Mouse (Mus musculus) hindbrain, embryonic 10.5 days (tissue): Measurements from ENCODE around the gene Rgs16. TPM values are rescaled to one million over a fixed set of nuclear protein-coding genes. Genes with fewer than 3 reads are reported as not detected.

Experiments
- DNase-seq: peaks from one replicate; pipeline ENCODE4 v3.0.0-alpha.2; 2017; ENCODE audit warnings: low spot score
- H3K27ac ChIP-seq: fragments of 300-500 bp; sonication (generic); 2 replicates; pipeline ENCODE4 v1.5.1; 2016; ENCODE audit warnings: mild to moderate bottlenecking, moderate library complexity
- H3K27me3 ChIP-seq: fragments of 300-500 bp; sonication (generic); 2 replicates; pipeline ENCODE4 v1.6.1; 2016; ENCODE audit warnings: mild to moderate bottlenecking; ENCODE audit not compliant: poor library complexity, insufficient read depth, severe bottlenecking
- H3K36me3 ChIP-seq: fragments of 300-500 bp; sonication (generic); 2 replicates; pipeline ENCODE4 v1.6.1; 2016; ENCODE audit warnings: mild to moderate bottlenecking, moderate library complexity
- H3K4me1 ChIP-seq: fragments of 300-500 bp; sonication (generic); replicated peaks from 2 replicates; pipeline ENCODE4 v1.6.1; 2016; ENCODE audit warnings: mild to moderate bottlenecking
- H3K4me3 ChIP-seq: fragments of 300-500 bp; sonication (generic); 2 replicates; pipeline ENCODE4 v1.5.1; 2016; ENCODE audit warnings: mild to moderate bottlenecking, moderate library complexity
- H3K9me3 ChIP-seq: fragments of 300-500 bp; sonication (generic); 2 replicates; pipeline ENCODE4 v1.6.1; 2016; ENCODE audit warnings: mild to moderate bottlenecking, moderate library complexity
- WGBS: fragments of 180-500 bp; shearing (Covaris S2); methylation state at CpG from one replicate; pipeline ENCODE4 v1.1.7; 2016; 5-methylcytosine and 5-hydroxymethylcytosine counted together
- polyA plus RNA-seq: library from polyadenylated mRNA; unstranded; fragments of >200 nt; fragmentation: Nextera tagmentation; extraction: Ambion mirVana; gene quantifications from 2 replicates; pipeline ENCODE4 v1.2.1, GENCODE M21; 2016

Rgs16 gene
- polyA plus RNA-seq: 18.9 and 21.1 TPM in 2 replicates

GRCm38 (mm10) chr1:153740145-153740544 lies at the start of gene Rgs16:
Rgs16 (plus strand) TSS chr1:153740349.
- H3K27ac ChIP-seq: peak within 1 kb of the TSS; percentile 77
- under 1% methylated on average over 28 of the region's 28 CpGs for WGBS
- H3K36me3 ChIP-seq: peaks cover 22% of the 10 kb centered on the region
- H3K4me1 ChIP-seq: peaks cover 83% of the 10 kb centered on the region
- peaks cover 48% of the 10 kb centered on the region for H3K27me3 ChIP-seq
- DNase-seq: peak; percentile 86
- no peaks in the 10 kb centered on the region for H3K9me3 ChIP-seq
- H3K4me3 ChIP-seq: peak within 1 kb of the TSS; percentile 58

GRCm38 (mm10) chr1:153692526-153692925 lies 47.6 kb upstream of the Rgs16 start:
- WGBS: 85% methylated on average over 6 of the region's 6 CpGs
- H3K9me3 ChIP-seq: no peaks in the 10 kb centered on the region

GRCm38 (mm10) chr1:153694372-153695120 lies 45.6 kb upstream of the Rgs16 start:
- no peak overlapping the region for H3K27ac ChIP-seq
- WGBS: 93% methylated on average over 6 of the region's 6 CpGs

More at GRCm38 (mm10) chr1:153692526-153692925, 47.6 kb upstream of the Rgs16 start:
- Histone ChIP-seq H3K27me3 (no peaks in the 10 kb centered on the region), H3K36me3 (peaks cover 4% of the 10 kb centered on the region), H3K4me3 (no peak overlapping the region), H3K27ac (no peak overlapping the region), H3K4me1 (no peaks in the 10 kb centered on the region; the same call in 1 of the 2 replicates)
- no peak for DNase-seq

GRCm38 (mm10) chr1:153695398-153695797 lies 44.8 kb upstream of the Rgs16 start:
- H3K27ac ChIP-seq: no peak overlapping the region
- no peaks in the 10 kb centered on the region for H3K27me3 ChIP-seq
- no peak overlapping the region for H3K4me3 ChIP-seq
- no peak for DNase-seq
- H3K4me1 ChIP-seq: peaks cover 18% of the 10 kb centered on the region
- WGBS: 93% methylated on average over 10 of the region's 10 CpGs
- no peaks in the 10 kb centered on the region for H3K9me3 ChIP-seq
- peaks cover 4% of the 10 kb centered on the region for H3K36me3 ChIP-seq

More at GRCm38 (mm10) chr1:153694372-153695120, 45.6 kb upstream of the Rgs16 start:
- H3K9me3 ChIP-seq: no peaks in the 10 kb centered on the region
- DNase-seq: no peak
- H3K36me3 ChIP-seq: peaks cover 4% of the 10 kb centered on the region
- no peaks in the 10 kb centered on the region for H3K27me3 ChIP-seq
- peaks cover 15% of the 10 kb centered on the region for H3K4me1 ChIP-seq
- H3K4me3 ChIP-seq: no peak overlapping the region

- no peak for DNase-seq
- Histone ChIP-seq H3K27ac (no peak overlapping the region), H3K9me3 (no peaks in the 10 kb centered on the region), H3K27me3 (no peaks in the 10 kb centered on the region), H3K36me3 (peaks cover 4% of the 10 kb centered on the region), H3K4me3 (no peak overlapping the region), H3K4me1 (peaks cover 20% of the 10 kb centered on the region)
- 93% methylated on average over 11 of the region's 11 CpGs for WGBS
Measured at GRCm38 (mm10) chr1:153696093-153696492, 44.1 kb upstream of the Rgs16 start.

- WGBS: 90% methylated on average over 4 of the region's 4 CpGs
- DNase-seq: no peak
- H3K4me3 ChIP-seq: no peak overlapping the region
- H3K4me1 ChIP-seq: peaks cover 20% of the 10 kb centered on the region
- H3K36me3 ChIP-seq: peaks cover 4% of the 10 kb centered on the region
- H3K9me3 ChIP-seq: no peaks in the 10 kb centered on the region
- H3K27me3 ChIP-seq: no peaks in the 10 kb centered on the region
- H3K27ac ChIP-seq: no peak overlapping the region
Measured at GRCm38 (mm10) chr1:153696541-153696940, 43.6 kb upstream of the Rgs16 start.

- 66% methylated on average over 16 of the region's 16 CpGs for WGBS
- Histone ChIP-seq H3K4me1 (peaks cover 30% of the 10 kb centered on the region), H3K36me3 (peaks cover 4% of the 10 kb centered on the region), H3K27me3 (no peaks in the 10 kb centered on the region), H3K4me3 (no peak overlapping the region), H3K27ac (no peak overlapping the region), H3K9me3 (no peaks in the 10 kb centered on the region)
- DNase-seq: no peak
Measured at GRCm38 (mm10) chr1:153697581-153698251, 42.4 kb upstream of the Rgs16 start.

GRCm38 (mm10) chr1:153698311-153699084 lies 41.7 kb upstream of the Rgs16 start:
- DNase-seq: no peak
- Histone ChIP-seq H3K4me1 (peaks cover 38% of the 10 kb centered on the region), H3K27ac (peak overlapping the region; percentile 62), H3K9me3 (no peaks in the 10 kb centered on the region), H3K36me3 (peaks cover 4% of the 10 kb centered on the region; the same call in 1 of the 2 replicates), H3K4me3 (no peak overlapping the region), H3K27me3 (peaks cover 5% of the 10 kb centered on the region)
- WGBS: 61% methylated on average over 7 of the region's 7 CpGs

- Histone ChIP-seq H3K27ac (no peak overlapping the region; the same call in 1 of the 2 replicates), H3K4me1 (peaks cover 58% of the 10 kb centered on the region), H3K9me3 (no peaks in the 10 kb centered on the region), H3K27me3 (peaks cover 6% of the 10 kb centered on the region), H3K4me3 (no peak overlapping the region), H3K36me3 (no peaks in the 10 kb centered on the region)
- DNase-seq: no peak
- WGBS: 85% methylated on average over 11 of the region's 11 CpGs
Measured at GRCm38 (mm10) chr1:153700448-153701063, 39.6 kb upstream of the Rgs16 start.

GRCm38 (mm10) chr1:153701461-153701860 lies 38.7 kb upstream of the Rgs16 start:
- peak overlapping the region; percentile 50; the same call in 1 of the 2 replicates for H3K27ac ChIP-seq
- H3K4me1 ChIP-seq: peaks cover 58% of the 10 kb centered on the region
- no peaks in the 10 kb centered on the region for H3K36me3 ChIP-seq
- H3K9me3 ChIP-seq: no peaks in the 10 kb centered on the region
- H3K27me3 ChIP-seq: peaks cover 6% of the 10 kb centered on the region
- no peak overlapping the region for H3K4me3 ChIP-seq
- DNase-seq: no peak
- WGBS: 90% methylated on average over 1 of the region's 1 CpGs

- WGBS: 79% methylated on average over 8 of the region's 8 CpGs
- peaks cover 6% of the 10 kb centered on the region for H3K27me3 ChIP-seq
- no peak overlapping the region for H3K4me3 ChIP-seq
- no peaks in the 10 kb centered on the region for H3K36me3 ChIP-seq
- no peaks in the 10 kb centered on the region for H3K9me3 ChIP-seq
- H3K4me1 ChIP-seq: peaks cover 58% of the 10 kb centered on the region
- H3K27ac ChIP-seq: peak overlapping the region; percentile 50; the same call in 1 of the 2 replicates
- DNase-seq: no peak
Measured at GRCm38 (mm10) chr1:153702166-153702852, 37.8 kb upstream of the Rgs16 start.
